Mouse (Mus musculus): Measurements from ENCODE around the gene Prune1. TPM values are rescaled to one million over a fixed set of nuclear protein-coding genes. Genes with fewer than 3 reads are reported as not detected.

Gene Prune1
- polyA plus RNA-seq, 1 experiment from 2014 or later, result 28.2 TPM

DNA sequence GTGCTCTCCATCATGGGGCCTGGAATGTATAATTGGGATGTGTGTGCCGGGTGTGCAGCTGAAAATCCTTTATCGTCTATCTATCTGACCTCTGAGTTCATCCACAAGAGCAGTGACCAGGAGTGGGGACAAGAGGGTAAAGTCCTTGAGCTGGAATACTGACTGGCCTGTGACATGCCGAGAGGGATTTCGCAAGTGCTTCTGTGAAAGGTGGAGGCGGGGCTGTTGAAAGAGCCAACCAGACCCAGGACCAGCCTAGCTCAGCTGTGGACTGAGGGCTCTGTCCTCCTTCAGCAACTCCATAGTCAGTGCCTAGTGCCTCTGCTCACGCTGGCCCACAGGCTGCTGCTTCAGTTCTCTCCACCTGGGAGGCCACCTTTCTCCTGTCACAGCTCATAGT is 36.7 kb upstream of the Prune1 start:
- no peaks in the 10 kb centered on the region; the same call in none of the 2 replicates for H3K4me1 ChIP-seq (ENCODE audit: control insufficient read depth, insufficient read depth, low read length)
- no peaks in the 10 kb centered on the region; the same call in 1 of the 2 replicates for H3K36me3 ChIP-seq (replicated peaks; ENCODE audit: control insufficient read depth, insufficient read depth, low read depth, low read length)
- H3K9ac ChIP-seq (replicated peaks; ENCODE audit: low read length), result no peak overlapping the region

DNA sequence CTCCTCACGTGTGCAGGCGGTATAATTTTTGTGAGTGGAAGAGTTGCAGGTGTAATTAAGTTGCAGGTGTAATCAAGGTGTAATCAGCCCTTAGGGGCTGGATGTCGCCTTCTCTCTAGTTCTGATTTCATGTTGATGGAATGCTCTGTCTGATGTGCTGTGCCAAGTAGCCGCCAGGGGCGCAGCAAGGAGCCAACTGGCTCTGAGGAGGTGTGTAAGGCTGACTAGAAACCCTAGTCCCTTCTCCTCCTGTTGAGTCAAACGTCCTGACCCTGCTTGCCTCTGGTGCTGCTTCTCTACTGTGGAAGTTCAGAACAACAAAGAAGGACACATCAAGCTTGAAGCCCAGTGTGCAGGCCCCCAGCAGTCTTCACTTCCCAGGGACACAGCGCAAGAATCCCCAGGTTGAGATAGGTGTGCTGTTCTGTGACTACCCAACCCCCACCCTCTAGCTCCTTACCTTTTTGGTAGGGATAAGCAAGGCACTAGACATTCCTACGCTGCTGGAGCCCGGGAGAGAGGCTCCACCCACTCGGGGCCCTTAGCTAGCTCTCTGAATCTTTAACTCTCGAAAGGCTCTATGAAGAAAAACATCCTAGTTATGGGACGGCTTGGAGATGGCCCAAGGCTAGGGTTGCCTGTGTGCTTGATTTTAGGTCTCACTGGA is 35.7 kb upstream of the Prune1 start:
- Histone ChIP-seq H3K27ac (replicated peaks; ENCODE audit: low read depth, low read length) (no peak overlapping the region), H3K4me1 (ENCODE audit: control insufficient read depth, insufficient read depth, low read length) (no peaks in the 10 kb centered on the region; the same call in none of the 2 replicates), H3K4me3 (ENCODE audit: low read depth, low read length) (no peak overlapping the region)

More for the DNA sequence above, 36.7 kb upstream of the Prune1 start:
- Histone ChIP-seq H3K4me3 (ENCODE audit: low read depth, low read length) (no peak overlapping the region), H3K27ac (replicated peaks; ENCODE audit: low read depth, low read length) (no peak overlapping the region), H3K9me3 (replicated peaks; ENCODE audit: control insufficient read depth, low read length) (no peaks in the 10 kb centered on the region), H3K4me2 (ENCODE audit: low read depth, low read length) (no peak overlapping the region), H3K27me3 (ENCODE audit: control insufficient read depth, insufficient read depth, low read length) (no peaks in the 10 kb centered on the region)
- ATAC-seq (replicated peaks; ENCODE audit: insufficient number of reproducible peaks, low FRiP score, low TSS enrichment, low read depth) (no peak), DNase-seq (ENCODE audit: low spot score) (peak; percentile 20)
- 31% methylated on average over 6 of the region's 6 CpGs for WGBS

DNA sequence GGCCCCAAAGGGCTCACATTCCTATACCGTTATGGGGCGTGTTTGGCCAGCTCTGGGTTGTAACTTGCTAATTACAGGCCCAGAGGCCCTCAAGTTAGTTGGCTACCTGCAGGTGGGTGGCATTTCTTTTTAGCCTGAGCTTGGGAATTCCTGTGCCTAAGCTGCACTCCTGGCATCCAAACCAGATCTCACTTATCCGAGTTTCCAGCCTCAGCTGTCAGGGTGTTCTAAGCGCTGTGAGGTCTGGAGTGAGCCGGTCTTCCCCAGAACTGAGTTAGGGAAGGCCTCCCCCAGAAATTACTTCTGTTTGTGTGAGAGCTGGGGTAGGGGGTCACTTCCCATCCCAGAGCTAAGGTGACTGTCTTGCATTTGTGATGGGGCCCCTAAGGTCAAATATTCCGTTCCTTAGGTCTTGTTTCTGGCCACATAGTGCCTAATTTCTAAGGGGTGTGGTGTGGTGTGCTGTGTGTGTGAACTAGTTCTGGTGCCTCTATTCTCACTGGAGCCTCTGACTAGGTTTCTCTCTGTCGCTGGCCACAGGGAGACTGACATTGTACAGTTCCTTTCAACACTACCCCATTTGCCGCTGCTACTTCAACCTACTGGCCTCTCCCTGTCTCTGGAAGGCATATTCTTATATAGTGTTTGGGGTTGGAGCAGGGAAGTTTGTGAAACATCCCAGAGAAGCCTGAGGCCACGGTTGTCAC is 34.1 kb upstream of the Prune1 start:
- WGBS, result 13% methylated on average over 9 of the region's 9 CpGs
- Histone ChIP-seq H3K9ac (replicated peaks; ENCODE audit: low read length) (peak overlapping the region; percentile 100), H3K27ac (replicated peaks; ENCODE audit: low read depth, low read length) (peak overlapping the region; percentile 94), H3K4me1 (ENCODE audit: control insufficient read depth, insufficient read depth, low read length) (no peaks in the 10 kb centered on the region; the same call in none of the 2 replicates), H3K4me3 (ENCODE audit: low read depth, low read length) (peak overlapping the region; percentile 95), H3K36me3 (replicated peaks; ENCODE audit: control insufficient read depth, insufficient read depth, low read depth, low read length) (no peaks in the 10 kb centered on the region), H3K9me3 (replicated peaks; ENCODE audit: control insufficient read depth, low read length) (no peaks in the 10 kb centered on the region), H3K4me2 (ENCODE audit: low read depth, low read length) (peak overlapping the region; percentile 68), H3K27me3 (ENCODE audit: control insufficient read depth, insufficient read depth, low read length) (no peaks in the 10 kb centered on the region)
- DNase-seq (ENCODE audit: low spot score), result no peak
- no peak for ATAC-seq (replicated peaks; ENCODE audit: insufficient number of reproducible peaks, low FRiP score, low TSS enrichment, low read depth)

More for the DNA sequence above, 35.7 kb upstream of the Prune1 start:
- no peaks in the 10 kb centered on the region for H3K27me3 ChIP-seq (ENCODE audit: control insufficient read depth, insufficient read depth, low read length)
- DNase-seq (ENCODE audit: low spot score) (peak; percentile 78), ATAC-seq (replicated peaks; ENCODE audit: insufficient number of reproducible peaks, low FRiP score, low TSS enrichment, low read depth) (no peak)
- no peak overlapping the region for H3K4me2 ChIP-seq (ENCODE audit: low read depth, low read length)
- H3K36me3 ChIP-seq (replicated peaks; ENCODE audit: control insufficient read depth, insufficient read depth, low read depth, low read length), result no peaks in the 10 kb centered on the region
- H3K9me3 ChIP-seq (replicated peaks; ENCODE audit: control insufficient read depth, low read length), result no peaks in the 10 kb centered on the region
- H3K9ac ChIP-seq (replicated peaks; ENCODE audit: low read length), result no peak overlapping the region; the same call in 1 of the 2 replicates
- 20% methylated on average over 12 of the region's 12 CpGs for WGBS

- peak overlapping the region; percentile 68 for H3K4me2 ChIP-seq (ENCODE audit: low read depth, low read length)
- H3K36me3 ChIP-seq (replicated peaks; ENCODE audit: control insufficient read depth, insufficient read depth, low read depth, low read length), result no peaks in the 10 kb centered on the region
- no peaks in the 10 kb centered on the region for H3K27me3 ChIP-seq (ENCODE audit: control insufficient read depth, insufficient read depth, low read length)
- H3K4me1 ChIP-seq (ENCODE audit: control insufficient read depth, insufficient read depth, low read length), result no peaks in the 10 kb centered on the region; the same call in none of the 2 replicates
- H3K4me3 ChIP-seq (ENCODE audit: low read depth, low read length), result peak overlapping the region; percentile 95
- ATAC-seq (replicated peaks; ENCODE audit: insufficient number of reproducible peaks, low FRiP score, low TSS enrichment, low read depth) (peak; percentile 92), DNase-seq (ENCODE audit: low spot score) (peak; percentile 90)
- peak overlapping the region; percentile 94 for H3K27ac ChIP-seq (replicated peaks; ENCODE audit: low read depth, low read length)
- WGBS, result under 1% methylated on average over 68 of the region's 71 CpGs
- peak overlapping the region; percentile 100 for H3K9ac ChIP-seq (replicated peaks; ENCODE audit: low read length)
- no peaks in the 10 kb centered on the region for H3K9me3 ChIP-seq (replicated peaks; ENCODE audit: control insufficient read depth, low read length)
These were observed 33.4 kb upstream of the Prune1 start for GRCm38 (mm10) chr3:95315094-95315843.

- 4% methylated on average over 22 of the region's 27 CpGs for WGBS
- DNase-seq (ENCODE audit: low spot score) (peak; percentile 48), ATAC-seq (replicated peaks; ENCODE audit: insufficient number of reproducible peaks, low FRiP score, low TSS enrichment, low read depth) (peak; percentile 62)
- H3K9me3 ChIP-seq (replicated peaks; ENCODE audit: control insufficient read depth, low read length), result no peaks in the 10 kb centered on the region
- peak within 1 kb of the TSS; percentile 68 for H3K4me2 ChIP-seq (ENCODE audit: low read depth, low read length)
- H3K36me3 ChIP-seq (replicated peaks; ENCODE audit: control insufficient read depth, insufficient read depth, low read depth, low read length), result no peaks in the 10 kb centered on the region
- H3K27ac ChIP-seq (replicated peaks; ENCODE audit: low read depth, low read length), result peak within 1 kb of the TSS; percentile 94
- peak within 1 kb of the TSS; percentile 100 for H3K9ac ChIP-seq (replicated peaks; ENCODE audit: low read length)
- H3K4me1 ChIP-seq (ENCODE audit: control insufficient read depth, insufficient read depth, low read length), result no peaks in the 10 kb centered on the region; the same call in none of the 2 replicates
- peak within 1 kb of the TSS; percentile 95 for H3K4me3 ChIP-seq (ENCODE audit: low read depth, low read length)
- H3K27me3 ChIP-seq (ENCODE audit: control insufficient read depth, insufficient read depth, low read length), result no peaks in the 10 kb centered on the region
These were observed 32.7 kb upstream of the Prune1 start, which contains the start of gene Cers2 for GRCm38 (mm10) chr3:95314486-95315093. Gene Cers2, plus strand, starts transcription at chr3:95314791.

- H3K4me2 ChIP-seq (ENCODE audit: low read depth, low read length), result no peak overlapping the region; the same call in 1 of the 2 replicates
- H3K36me3 ChIP-seq (replicated peaks; ENCODE audit: control insufficient read depth, insufficient read depth, low read depth, low read length), result no peaks in the 10 kb centered on the region
- no peaks in the 10 kb centered on the region for H3K27me3 ChIP-seq (ENCODE audit: control insufficient read depth, insufficient read depth, low read length)
- H3K4me3 ChIP-seq (ENCODE audit: low read depth, low read length), result no peak overlapping the region
- DNase-seq (ENCODE audit: low spot score) (no peak), ATAC-seq (replicated peaks; ENCODE audit: insufficient number of reproducible peaks, low FRiP score, low TSS enrichment, low read depth) (no peak)
- no peaks in the 10 kb centered on the region for H3K9me3 ChIP-seq (replicated peaks; ENCODE audit: control insufficient read depth, low read length)
- H3K4me1 ChIP-seq (ENCODE audit: control insufficient read depth, insufficient read depth, low read length), result no peaks in the 10 kb centered on the region; the same call in none of the 2 replicates
- H3K27ac ChIP-seq (replicated peaks; ENCODE audit: low read depth, low read length), result no peak overlapping the region
- no peak overlapping the region; the same call in 1 of the 2 replicates for H3K9ac ChIP-seq (replicated peaks; ENCODE audit: low read length)
- 59% methylated on average over 6 of the region's 6 CpGs for WGBS
These were observed 32.2 kb upstream of the Prune1 start for GRCm38 (mm10) chr3:95314075-95314474.

DNA sequence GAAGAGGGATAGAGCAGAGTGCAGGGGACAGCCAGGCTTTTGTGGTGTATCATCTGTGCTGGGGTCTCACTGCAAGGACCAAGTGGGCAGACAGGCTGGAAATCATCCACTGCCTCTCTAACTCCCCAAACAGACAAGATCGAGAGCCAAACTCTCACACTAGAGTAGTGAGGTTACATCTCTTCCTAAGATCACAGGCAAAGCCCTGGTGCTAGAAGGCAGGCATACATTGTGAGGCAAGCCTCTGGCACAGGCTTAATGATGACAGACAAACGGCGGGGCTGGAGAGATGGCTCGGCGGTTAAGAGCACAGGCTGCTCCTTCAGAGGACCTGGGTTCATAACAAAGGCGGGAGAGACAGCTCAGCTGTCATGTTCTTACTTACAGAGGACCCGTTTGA is 31.6 kb upstream of the Prune1 start:
- no peaks in the 10 kb centered on the region for H3K36me3 ChIP-seq (replicated peaks; ENCODE audit: control insufficient read depth, insufficient read depth, low read depth, low read length)
- no peaks in the 10 kb centered on the region for H3K9me3 ChIP-seq (replicated peaks; ENCODE audit: control insufficient read depth, low read length)
- H3K4me2 ChIP-seq (ENCODE audit: low read depth, low read length), result no peak overlapping the region
- 43% methylated on average over 7 of the region's 7 CpGs for WGBS
- ATAC-seq (replicated peaks; ENCODE audit: insufficient number of reproducible peaks, low FRiP score, low TSS enrichment, low read depth) (no peak), DNase-seq (ENCODE audit: low spot score) (no peak)
- no peak overlapping the region for H3K27ac ChIP-seq (replicated peaks; ENCODE audit: low read depth, low read length)
- H3K4me1 ChIP-seq (ENCODE audit: control insufficient read depth, insufficient read depth, low read length), result no peaks in the 10 kb centered on the region; the same call in 1 of the 2 replicates
- H3K27me3 ChIP-seq (ENCODE audit: control insufficient read depth, insufficient read depth, low read length), result no peaks in the 10 kb centered on the region
- H3K9ac ChIP-seq (replicated peaks; ENCODE audit: low read length), result no peak overlapping the region
- no peak overlapping the region for H3K4me3 ChIP-seq (ENCODE audit: low read depth, low read length)

All from embryonic facial prominence, embryonic 11.5 days (tissue).